Mouse (Mus musculus): ENCODE results near the gene Gpbp1. TPM values are rescaled to one million over a fixed set of nuclear protein-coding genes. Genes with fewer than 3 reads are reported as not detected.

The Gpbp1 gene
- polyA plus RNA-seq, 1 experiment from 2014 or later, result 97.9 TPM

- no peak for DNase-seq (ENCODE audit: low spot score)
- H3K36me3 ChIP-seq, result no peaks in the 10 kb centered on the region
- H3K4me1 ChIP-seq, result no peaks in the 10 kb centered on the region
- H3K27me3 ChIP-seq (ENCODE audit: low read depth, poor library complexity, severe bottlenecking), result no peaks in the 10 kb centered on the region
- 91% methylated on average over 12 of the region's 12 CpGs for WGBS
- no peak overlapping the region for H3K27ac ChIP-seq (replicated peaks)
- no peak overlapping the region for H3K4me3 ChIP-seq
- H3K9me3 ChIP-seq (replicated peaks), result no peaks in the 10 kb centered on the region
Observed at GRCm38 (mm10) chr13:111384011-111384985, 105.6 kb downstream of the Gpbp1 start.

Other genes with a start within 250 kb of the Gpbp1 start
- 0.05 TPM in 1 of 2 replicates, not detected in the other for gene Actbl2, start 235.1 kb downstream of the Gpbp1 start, polyA plus RNA-seq (2016; fragmentation: Nextera tagmentation; extraction: Ambion mirVana)
- not detected in 2 replicates for gene Gm49496, start 59.8 kb upstream of the Gpbp1 start, polyA plus RNA-seq (2016; fragmentation: Nextera tagmentation; extraction: Ambion mirVana)
- gene Gm10198, start 102.7 kb upstream of the Gpbp1 start, polyA plus RNA-seq (2016; fragmentation: Nextera tagmentation; extraction: Ambion mirVana), result not detected in 2 replicates
- 18.2 and 20.2 TPM in 2 replicates for gene Mier3, start 190.9 kb upstream of the Gpbp1 start, polyA plus RNA-seq (2016; fragmentation: Nextera tagmentation; extraction: Ambion mirVana)

Measured in midbrain, embryonic 10.5 days (tissue).